Mouse (Mus musculus) heart, postnatal 0 days (tissue): ENCODE measurements at regions not wholly inside any gene's neighbourhood (a gene's known extent, or its start where the extent isn't known, plus 50 kb on each side); places are given as distances from the start of the nearest gene placed in this dataset.

ENCODE experiments used
- CTCF ChIP-seq: IDR thresholded peaks from 2 replicates; pipeline ENCODE4 v1.5.1; 2016; ENCODE audit warnings: antibody characterized with exemption, control low read depth, low read depth
- EP300 ChIP-seq: IDR thresholded peaks from 2 replicates; pipeline ENCODE4 v1.6.1; 2016; ENCODE audit warnings: antibody characterized with exemption, low read depth

- no peak for TF ChIP-seq CTCF
- TF ChIP-seq EP300: no peak
These were observed 248.2 kb upstream of the Xrcc4 start for GRCm38 (mm10) chr13:90337591-90337990.
